Mouse (Mus musculus): ENCODE measurements around the gene Apoa2. TPM values are rescaled to one million over a fixed set of nuclear protein-coding genes. Genes with fewer than 3 reads are reported as not detected.

The Apoa2 gene
- polyA plus RNA-seq, 1 experiment from 2014 or later: 11.9 TPM

- Histone ChIP-seq H3K27ac (ENCODE audit: low read length) (no peak overlapping the region), H3K36me3 (ENCODE audit: control insufficient read depth, insufficient read depth) (no peaks in the 10 kb centered on the region), H3K4me2 (ENCODE audit: low read depth, low read length) (no peak overlapping the region), H3K9ac (ENCODE audit: low read length) (no peak overlapping the region), H3K9me3 (replicated peaks; ENCODE audit: control insufficient read depth, low read length) (no peaks in the 10 kb centered on the region), H3K4me1 (ENCODE audit: control insufficient read depth, insufficient read depth, low read length) (no peaks in the 10 kb centered on the region; the same call in 1 of the 2 replicates), H3K4me3 (ENCODE audit: low read length) (no peak overlapping the region), H3K27me3 (ENCODE audit: control insufficient read depth, insufficient read depth, low read length) (no peaks in the 10 kb centered on the region)
- no peak for ATAC-seq (replicated peaks; ENCODE audit: extremely low read depth, insufficient read depth, low FRiP score)
- WGBS: 86% methylated on average over 1 of the region's 1 CpGs
Measured at GRCm38 (mm10) chr1:171200769-171201168, 24.1 kb upstream of the Apoa2 start.

- Histone ChIP-seq H3K9ac (ENCODE audit: low read length) (no peak overlapping the region), H3K9me3 (replicated peaks; ENCODE audit: control insufficient read depth, low read length) (no peaks in the 10 kb centered on the region), H3K36me3 (ENCODE audit: control insufficient read depth, insufficient read depth) (no peaks in the 10 kb centered on the region), H3K27me3 (ENCODE audit: control insufficient read depth, insufficient read depth, low read length) (no peaks in the 10 kb centered on the region), H3K4me3 (ENCODE audit: low read length) (no peak overlapping the region), H3K4me1 (ENCODE audit: control insufficient read depth, insufficient read depth, low read length) (no peaks in the 10 kb centered on the region), H3K27ac (ENCODE audit: low read length) (no peak overlapping the region), H3K4me2 (ENCODE audit: low read depth, low read length) (no peak overlapping the region)
- 62% methylated on average over 10 of the region's 11 CpGs for WGBS
- no peak for ATAC-seq (replicated peaks; ENCODE audit: extremely low read depth, insufficient read depth, low FRiP score)
Measured at GRCm38 (mm10) chr1:171203471-171204248, 21.2 kb upstream of the Apoa2 start.

GRCm38 (mm10) chr1:171204249-171204644 lies 20.6 kb upstream of the Apoa2 start:
- WGBS: 62% methylated on average over 7 of the region's 7 CpGs
- Histone ChIP-seq H3K27me3 (ENCODE audit: control insufficient read depth, insufficient read depth, low read length) (no peaks in the 10 kb centered on the region), H3K4me1 (ENCODE audit: control insufficient read depth, insufficient read depth, low read length) (no peaks in the 10 kb centered on the region), H3K36me3 (ENCODE audit: control insufficient read depth, insufficient read depth) (no peaks in the 10 kb centered on the region), H3K27ac (ENCODE audit: low read length) (no peak overlapping the region), H3K9me3 (replicated peaks; ENCODE audit: control insufficient read depth, low read length) (no peaks in the 10 kb centered on the region), H3K9ac (ENCODE audit: low read length) (no peak overlapping the region), H3K4me3 (ENCODE audit: low read length) (no peak overlapping the region), H3K4me2 (ENCODE audit: low read depth, low read length) (no peak overlapping the region)
- ATAC-seq (replicated peaks; ENCODE audit: extremely low read depth, insufficient read depth, low FRiP score): no peak

- Histone ChIP-seq H3K4me2 (ENCODE audit: low read depth, low read length) (no peak overlapping the region), H3K36me3 (ENCODE audit: control insufficient read depth, insufficient read depth) (no peaks in the 10 kb centered on the region), H3K27ac (ENCODE audit: low read length) (no peak overlapping the region), H3K4me3 (ENCODE audit: low read length) (no peak overlapping the region), H3K4me1 (ENCODE audit: control insufficient read depth, insufficient read depth, low read length) (no peaks in the 10 kb centered on the region), H3K9me3 (replicated peaks; ENCODE audit: control insufficient read depth, low read length) (no peaks in the 10 kb centered on the region), H3K27me3 (ENCODE audit: control insufficient read depth, insufficient read depth, low read length) (no peaks in the 10 kb centered on the region), H3K9ac (ENCODE audit: low read length) (no peak overlapping the region)
- no peak for ATAC-seq (replicated peaks; ENCODE audit: extremely low read depth, insufficient read depth, low FRiP score)
- 55% methylated on average over 6 of the region's 6 CpGs for WGBS
Measured at GRCm38 (mm10) chr1:171205704-171206493, 19.0 kb upstream of the Apoa2 start.

GRCm38 (mm10) chr1:171209409-171209808 lies 15.4 kb upstream of the Apoa2 start:
- Histone ChIP-seq H3K9ac (ENCODE audit: low read length) (no peak overlapping the region), H3K4me3 (ENCODE audit: low read length) (no peak overlapping the region), H3K9me3 (replicated peaks; ENCODE audit: control insufficient read depth, low read length) (no peaks in the 10 kb centered on the region), H3K36me3 (ENCODE audit: control insufficient read depth, insufficient read depth) (no peaks in the 10 kb centered on the region), H3K4me1 (ENCODE audit: control insufficient read depth, insufficient read depth, low read length) (no peaks in the 10 kb centered on the region), H3K27me3 (ENCODE audit: control insufficient read depth, insufficient read depth, low read length) (0 out of 2 replicates have a peak, but pooled peaks cover under 1% of the 10 kb centered on the region), H3K27ac (ENCODE audit: low read length) (no peak overlapping the region), H3K4me2 (ENCODE audit: low read depth, low read length) (no peak overlapping the region)
- ATAC-seq (replicated peaks; ENCODE audit: extremely low read depth, insufficient read depth, low FRiP score): no peak
- 11% methylated on average over 4 of the region's 4 CpGs for WGBS

- WGBS: 52% methylated on average over 3 of the region's 3 CpGs
- Histone ChIP-seq H3K4me1 (ENCODE audit: control insufficient read depth, insufficient read depth, low read length) (no peaks in the 10 kb centered on the region), H3K9ac (ENCODE audit: low read length) (no peak overlapping the region), H3K27me3 (ENCODE audit: control insufficient read depth, insufficient read depth, low read length) (0 out of 2 replicates have a peak, but pooled peaks cover 2% of the 10 kb centered on the region), H3K36me3 (ENCODE audit: control insufficient read depth, insufficient read depth) (no peaks in the 10 kb centered on the region), H3K4me2 (ENCODE audit: low read depth, low read length) (no peak overlapping the region), H3K27ac (ENCODE audit: low read length) (no peak overlapping the region), H3K9me3 (replicated peaks; ENCODE audit: control insufficient read depth, low read length) (no peaks in the 10 kb centered on the region), H3K4me3 (ENCODE audit: low read length) (no peak overlapping the region)
- no peak for ATAC-seq (replicated peaks; ENCODE audit: extremely low read depth, insufficient read depth, low FRiP score)
Measured at GRCm38 (mm10) chr1:171212854-171213253, 12.0 kb upstream of the Apoa2 start.

GRCm38 (mm10) chr1:171213801-171214496 lies 10.9 kb upstream of the Apoa2 start, which contains the start of gene Nr1i3:
TSS of gene Nr1i3 (plus strand) at chr1:171213970.
- ATAC-seq (replicated peaks; ENCODE audit: extremely low read depth, insufficient read depth, low FRiP score): no peak
- Histone ChIP-seq H3K4me3 (ENCODE audit: low read length) (no peak within 1 kb of the TSS), H3K36me3 (ENCODE audit: control insufficient read depth, insufficient read depth) (peaks cover 6% of the 10 kb centered on the region), H3K9me3 (replicated peaks; ENCODE audit: control insufficient read depth, low read length) (no peaks in the 10 kb centered on the region), H3K27me3 (ENCODE audit: control insufficient read depth, insufficient read depth, low read length) (0 out of 2 replicates have a peak, but pooled peaks cover 2% of the 10 kb centered on the region), H3K4me2 (ENCODE audit: low read depth, low read length) (no peak within 1 kb of the TSS), H3K4me1 (ENCODE audit: control insufficient read depth, insufficient read depth, low read length) (no peaks in the 10 kb centered on the region), H3K27ac (ENCODE audit: low read length) (no peak within 1 kb of the TSS), H3K9ac (ENCODE audit: low read length) (no peak within 1 kb of the TSS)
- 74% methylated on average over 10 of the region's 10 CpGs for WGBS

GRCm38 (mm10) chr1:171216241-171216955 lies 8.5 kb upstream of the Apoa2 start:
- peaks cover 19% of the 10 kb centered on the region for H3K36me3 ChIP-seq (ENCODE audit: control insufficient read depth, insufficient read depth)
- no peak overlapping the region for H3K4me2 ChIP-seq (ENCODE audit: low read depth, low read length)
- H3K27me3 ChIP-seq (ENCODE audit: control insufficient read depth, insufficient read depth, low read length): 0 out of 2 replicates have a peak, but pooled peaks cover 2% of the 10 kb centered on the region
- no peak overlapping the region for H3K9ac ChIP-seq (ENCODE audit: low read length)
- H3K27ac ChIP-seq (ENCODE audit: low read length): no peak overlapping the region
- ATAC-seq (replicated peaks; ENCODE audit: extremely low read depth, insufficient read depth, low FRiP score): no peak
- H3K4me3 ChIP-seq (ENCODE audit: low read length): no peak overlapping the region
- WGBS: 64% methylated on average over 18 of the region's 18 CpGs
- H3K9me3 ChIP-seq (replicated peaks; ENCODE audit: control insufficient read depth, low read length): no peaks in the 10 kb centered on the region
- H3K4me1 ChIP-seq (ENCODE audit: control insufficient read depth, insufficient read depth, low read length): peaks cover 5% of the 10 kb centered on the region

All from heart, embryonic 16.5 days (tissue).